Mouse (Mus musculus) hindbrain, postnatal 0 days (tissue): ENCODE data around the gene Eif4e3. TPM values are rescaled to one million over a fixed set of nuclear protein-coding genes. Genes with fewer than 3 reads are reported as not detected.
A peak's percentile ranks its signal among the peaks of the same experiment; 100 is the strongest.

Source experiments
- ATAC-seq: fragments of 200-750 bp; cut with Nextera tagmentation; 2 replicates; pipeline ENCODE4 v1.8.0; 2017; ENCODE audit warnings: mild to moderate bottlenecking, moderate TSS enrichment, moderate library complexity
- DNase-seq: peaks from one replicate; pipeline ENCODE4 v3.0.0-alpha.2; 2015; ENCODE audit warnings: low spot score
- H3K27ac ChIP-seq: fragments of 300-500 bp; sonication (generic); 2 replicates; pipeline ENCODE4 v1.5.1; 2014; ENCODE audit warnings: mild to moderate bottlenecking
- H3K27me3 ChIP-seq: fragments of 300-500 bp; sonication (generic); 2 replicates; pipeline ENCODE4 v1.6.1; 2014; ENCODE audit warnings: low read length, mixed read lengths; ENCODE audit not compliant: insufficient read depth
- H3K36me3 ChIP-seq: fragments of 300-500 bp; sonication (generic); 2 replicates; pipeline ENCODE4 v1.6.1; 2014; ENCODE audit warnings: low read length, mixed read lengths; ENCODE audit not compliant: insufficient read depth
- H3K4me1 ChIP-seq: fragments of 300-500 bp; sonication (generic); 2 replicates; pipeline ENCODE4 v1.6.1; 2014; ENCODE audit warnings: antibody characterized with exemption, low read length, mixed read lengths; ENCODE audit not compliant: insufficient read depth
- H3K4me2 ChIP-seq: fragments of 300-500 bp; sonication (generic); 2 replicates; pipeline ENCODE4 v1.6.1; 2014; ENCODE audit warnings: low read depth, mild to moderate bottlenecking, low read length, moderate library complexity, mixed read lengths
- H3K4me3 ChIP-seq: fragments of 300-500 bp; sonication (generic); 2 replicates; pipeline ENCODE4 v1.5.1; 2014; ENCODE audit warnings: low read length
- H3K9ac ChIP-seq: fragments of 300-500 bp; sonication (generic); replicated peaks from 2 replicates; pipeline ENCODE4 v1.6.1; 2014; ENCODE audit warnings: mild to moderate bottlenecking, low read length, moderate library complexity, mixed read lengths
- H3K9me3 ChIP-seq: fragments of 300-500 bp; sonication (generic); 2 replicates; pipeline ENCODE4 v1.6.1; 2016; ENCODE audit warnings: low read length, mixed read lengths
- CTCF ChIP-seq: IDR thresholded peaks from 2 replicates; pipeline ENCODE4 v1.5.1; 2016; ENCODE audit warnings: antibody characterized with exemption, control low read depth, low read depth
- WGBS: fragments of 180-500 bp; shearing (Covaris S2); extraction: QIAGEN DNeasy Blood & Tissue Kit; methylation state at CpG from one replicate; pipeline ENCODE4 v1.1.7; 2014; 5-methylcytosine and 5-hydroxymethylcytosine counted together
- polyA plus RNA-seq: library from polyadenylated mRNA; unstranded; fragments of >200 nt; fragmentation: Nextera tagmentation; extraction: Ambion mirVana; gene quantifications from 2 replicates; pipeline ENCODE4 v1.2.1, GENCODE M21; 2015
- total RNA-seq: library from RNA; depleted of rRNA; stranded (reverse); fragments of >200 nt; gene quantifications from 2 replicates; pipeline ENCODE4 v1.2.3, GENCODE M21; 2014; rRNA removed

The Eif4e3 gene
- total RNA-seq, result 6.5 and 6.7 TPM in 2 replicates
- 6.5 and 6.6 TPM in 2 replicates for polyA plus RNA-seq

DNA sequence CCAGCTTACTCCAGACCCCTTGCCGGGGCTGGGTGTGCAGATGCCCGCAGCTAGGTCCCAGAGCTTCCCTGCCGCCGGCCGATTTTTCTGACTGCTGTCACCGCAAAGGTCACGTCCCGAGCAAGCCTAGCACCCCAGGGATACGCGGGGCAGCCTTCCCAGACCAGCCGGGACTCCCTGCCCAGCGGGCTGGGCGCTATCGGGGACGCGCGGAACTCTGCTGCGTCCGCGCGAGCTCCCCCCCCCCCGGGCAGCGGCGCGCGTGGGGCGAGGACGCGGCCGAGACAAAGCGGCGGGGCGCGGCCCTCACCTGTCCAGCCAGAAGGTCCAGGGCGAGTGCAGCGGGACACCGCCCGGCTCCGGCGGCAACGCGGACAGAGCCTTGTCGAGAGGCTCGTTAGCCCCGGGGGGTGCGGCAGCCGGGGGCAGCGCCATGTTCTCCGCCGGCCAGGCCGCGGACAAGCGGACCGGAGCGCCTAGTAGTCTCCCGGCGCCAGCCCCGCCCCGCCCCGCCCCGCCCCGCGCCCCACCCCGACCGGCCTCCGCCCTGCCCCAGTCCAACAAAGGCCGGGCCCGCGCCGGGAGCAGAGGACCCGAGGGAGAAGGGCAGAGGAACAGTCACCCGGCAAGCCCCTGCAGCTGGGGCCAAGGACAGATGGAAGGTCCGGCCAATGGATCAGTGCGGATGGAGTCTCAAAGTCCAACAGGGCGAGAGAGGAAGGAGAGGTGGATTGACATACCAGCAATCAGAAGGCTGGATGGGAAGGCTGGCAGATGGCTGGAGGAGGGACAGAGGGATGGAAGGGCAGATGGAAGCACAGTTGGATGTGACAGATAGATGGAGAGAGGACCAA, at the start of gene Eif4e3, which contains the start of gene Gm20696:
TSS of gene Eif4e3 (minus strand) at position 454 of the 854 bp plus-strand sequence.
TSS of gene Gm20696 (minus strand) at position 480 of the 854 bp plus-strand sequence.
- 2% methylated on average over 51 of the region's 75 CpGs for WGBS

DNA sequence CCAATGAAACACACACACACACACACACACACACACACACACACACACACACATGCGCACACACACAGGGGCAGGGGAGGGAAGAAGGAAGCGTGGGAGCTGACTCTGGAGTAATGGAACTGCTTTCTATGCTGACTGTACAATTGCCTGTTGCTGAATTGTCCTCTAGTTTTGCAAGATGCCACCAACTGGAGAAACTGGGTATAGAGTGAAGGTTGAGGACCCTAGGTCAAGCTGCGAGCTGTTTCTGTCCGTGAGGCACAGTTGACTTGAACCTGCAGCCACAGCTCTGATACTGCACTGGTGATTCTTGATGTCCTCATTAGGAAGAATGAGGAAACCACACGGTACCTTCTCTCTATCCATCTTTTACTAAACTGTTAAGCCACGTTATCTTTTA, 49.3 kb upstream of the Eif4e3 start:
- Histone ChIP-seq H3K4me1 (no peaks in the 10 kb centered on the region), H3K9ac (no peak overlapping the region), H3K27ac (no peak overlapping the region), H3K4me2 (no peak overlapping the region), H3K36me3 (no peaks in the 10 kb centered on the region), H3K4me3 (no peak overlapping the region), H3K27me3 (no peaks in the 10 kb centered on the region), H3K9me3 (no peaks in the 10 kb centered on the region)
- DNase-seq (no peak), ATAC-seq (no peak)
- TF ChIP-seq CTCF, result no peak
- WGBS, result 79% methylated on average over 5 of the region's 6 CpGs

More for the DNA sequence above, at the start of gene Eif4e3, which contains the start of gene Gm20696:
- peak within 1 kb of the TSS; percentile 86 for H3K27ac ChIP-seq
- peak within 1 kb of the TSS; percentile 81 for H3K4me3 ChIP-seq
- peaks cover 32% of the 10 kb centered on the region for H3K4me1 ChIP-seq
- H3K27me3 ChIP-seq, result no peaks in the 10 kb centered on the region
- H3K4me2 ChIP-seq, result peak within 1 kb of the TSS; percentile 93
- peak; percentile 79 for ATAC-seq
- no peaks in the 10 kb centered on the region for H3K36me3 ChIP-seq
- DNase-seq, result peak; percentile 77
- TF ChIP-seq CTCF, result no peak
- H3K9ac ChIP-seq, result peak within 1 kb of the TSS; percentile 76
- H3K9me3 ChIP-seq, result no peaks in the 10 kb centered on the region

DNA sequence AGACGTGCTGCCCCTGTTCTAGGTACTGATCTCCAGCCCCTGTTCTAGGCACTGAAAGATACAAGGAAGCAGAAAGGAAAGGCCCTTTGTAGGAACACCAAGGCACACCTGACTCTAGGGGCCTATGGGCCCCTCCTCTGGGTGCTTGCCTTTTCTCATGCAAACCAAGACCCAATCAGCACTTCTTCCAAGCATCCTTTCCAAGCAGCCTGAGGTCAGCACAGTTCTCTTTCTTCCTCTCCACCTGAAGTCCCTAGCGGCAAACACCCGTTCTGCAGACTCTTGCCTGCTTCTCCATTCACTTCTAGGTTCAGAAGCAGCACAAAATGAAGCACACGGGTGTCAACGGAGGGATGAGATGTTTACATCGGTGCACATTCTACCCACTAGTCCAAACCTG, 48.6 kb upstream of the Eif4e3 start:
- H3K27me3 ChIP-seq, result no peaks in the 10 kb centered on the region
- H3K9ac ChIP-seq, result no peak overlapping the region
- no peak for ATAC-seq
- H3K4me3 ChIP-seq, result no peak overlapping the region
- no peak overlapping the region for H3K27ac ChIP-seq
- TF ChIP-seq CTCF, result no peak
- no peaks in the 10 kb centered on the region for H3K4me1 ChIP-seq
- DNase-seq, result no peak
- no peak overlapping the region for H3K4me2 ChIP-seq
- 70% methylated on average over 6 of the region's 6 CpGs for WGBS
- H3K36me3 ChIP-seq, result no peaks in the 10 kb centered on the region
- H3K9me3 ChIP-seq, result no peaks in the 10 kb centered on the region

DNA sequence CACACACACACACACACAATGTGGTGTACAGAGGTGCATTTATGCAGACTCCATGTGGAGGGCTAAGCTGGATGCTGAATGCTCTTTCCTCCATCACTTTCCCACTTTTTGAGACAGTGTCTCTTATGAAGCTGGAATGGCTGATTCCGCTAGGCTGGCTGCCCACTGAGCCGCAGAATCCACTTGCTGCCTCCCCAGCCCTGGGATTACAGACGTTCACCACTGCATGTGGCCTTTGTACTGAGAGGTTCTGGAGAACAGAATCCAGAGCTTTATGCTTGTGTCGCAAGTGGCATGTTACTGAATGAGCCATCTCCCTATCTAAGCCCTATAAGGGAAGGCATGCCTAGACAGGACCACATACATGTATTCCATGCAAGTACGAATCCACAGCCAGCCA, 46.7 kb upstream of the Eif4e3 start:
- WGBS, result 74% methylated on average over 5 of the region's 5 CpGs

DNA sequence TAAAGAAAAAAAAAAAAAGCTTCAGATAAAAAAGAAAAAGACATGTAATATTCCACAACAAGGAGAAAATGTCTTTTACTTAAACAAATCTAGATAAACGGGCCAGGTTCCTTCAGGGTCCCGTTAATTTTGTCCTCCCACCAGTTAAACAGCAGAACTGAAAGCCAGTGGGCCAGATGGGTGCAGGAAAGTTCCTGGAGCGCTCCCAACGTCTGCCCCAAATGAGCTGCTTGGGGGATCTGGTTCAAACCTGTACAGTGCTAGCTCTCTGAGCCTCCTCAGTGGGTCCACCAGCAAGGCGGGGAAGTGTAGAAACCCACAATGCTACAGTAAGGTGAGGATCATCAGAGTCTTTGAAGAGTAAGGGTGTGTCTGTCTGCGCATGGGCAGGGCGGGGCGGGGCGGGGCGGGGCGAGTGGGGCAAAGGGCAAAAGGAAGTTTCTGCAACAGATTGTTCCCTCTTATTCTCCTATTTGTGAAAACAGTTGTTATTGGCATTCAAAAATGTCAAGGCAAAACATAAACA, 45.1 kb upstream of the Eif4e3 start:
- ATAC-seq, result no peak
- Histone ChIP-seq H3K4me1 (no peaks in the 10 kb centered on the region), H3K36me3 (no peaks in the 10 kb centered on the region), H3K4me2 (no peak overlapping the region), H3K27ac (no peak overlapping the region), H3K27me3 (no peaks in the 10 kb centered on the region), H3K9me3 (no peaks in the 10 kb centered on the region), H3K9ac (no peak overlapping the region), H3K4me3 (no peak overlapping the region)
- TF ChIP-seq CTCF, result no peak
- DNase-seq, result no peak
- 69% methylated on average over 11 of the region's 11 CpGs for WGBS

More for the DNA sequence above, 46.7 kb upstream of the Eif4e3 start:
- DNase-seq (no peak), ATAC-seq (no peak)
- H3K4me3 ChIP-seq, result no peak overlapping the region
- no peaks in the 10 kb centered on the region for H3K4me1 ChIP-seq
- no peak overlapping the region for H3K4me2 ChIP-seq
- no peaks in the 10 kb centered on the region for H3K36me3 ChIP-seq
- no peaks in the 10 kb centered on the region for H3K27me3 ChIP-seq
- TF ChIP-seq CTCF, result no peak
- no peaks in the 10 kb centered on the region for H3K9me3 ChIP-seq
- no peak overlapping the region for H3K27ac ChIP-seq
- no peak overlapping the region for H3K9ac ChIP-seq

DNA sequence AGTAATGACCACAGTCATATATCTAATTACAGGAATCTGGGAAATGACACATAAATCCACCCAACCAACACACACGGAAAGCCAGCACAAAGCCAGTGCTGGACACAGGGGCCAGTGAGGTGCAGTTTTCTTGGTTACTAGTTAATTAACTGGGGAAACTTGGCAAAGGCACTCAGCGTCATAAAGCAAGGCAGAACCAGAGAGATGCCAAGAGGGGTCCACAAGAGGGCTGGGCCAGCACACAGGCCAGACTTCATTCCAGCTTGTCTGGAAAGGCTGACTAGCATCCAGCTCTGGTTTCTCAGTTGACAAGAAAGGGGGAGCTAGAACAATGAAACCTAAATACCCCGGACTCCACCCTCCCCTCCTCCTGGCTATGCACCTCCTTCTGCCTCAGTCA, 33.9 kb upstream of the Eif4e3 start:
- H3K27ac ChIP-seq, result no peak overlapping the region
- H3K4me2 ChIP-seq, result no peak overlapping the region
- no peak for TF ChIP-seq CTCF
- H3K36me3 ChIP-seq, result no peaks in the 10 kb centered on the region
- no peaks in the 10 kb centered on the region for H3K4me1 ChIP-seq
- ATAC-seq, result no peak
- no peak overlapping the region for H3K4me3 ChIP-seq
- no peaks in the 10 kb centered on the region for H3K9me3 ChIP-seq
- WGBS, result 47% methylated on average over 3 of the region's 3 CpGs
- H3K9ac ChIP-seq, result no peak overlapping the region
- no peak for DNase-seq
- no peaks in the 10 kb centered on the region for H3K27me3 ChIP-seq
